Mouse (Mus musculus): ENCODE results near the gene Arpc1b. TPM values are rescaled to one million over a fixed set of nuclear protein-coding genes. Genes with fewer than 3 reads are reported as not detected.
A peak's percentile ranks its signal among the peaks of the same experiment; 100 is the strongest.
"Not testable (repeated sequence)": the region's sequence is repeated elsewhere in the genome, so short reads cannot be mapped to it uniquely, and the experiment has no call there.

The Arpc1b gene
- polyA plus RNA-seq, 1 experiment: 318 TPM

- Histone ChIP-seq H3K4me3 (replicated peaks; ENCODE audit: control insufficient read depth, low read depth, low read length) (peak within 1 kb of the TSS; percentile 79), H3K4me1 (ENCODE audit: control insufficient read depth, insufficient read depth, low read length) (no peaks in the 10 kb centered on the region; the same call in 1 of the 2 replicates), H3K27ac (ENCODE audit: control insufficient read depth, insufficient read depth, low read depth, low read length, poor library complexity) (peak within 1 kb of the TSS; percentile 50; the same call in 1 of the 2 replicates)
- TF ChIP-seq POLR2A (IDR thresholded peaks at IDR 0.05; ENCODE audit: borderline replicate concordance, control insufficient read depth, low read depth, low read length) (peak; percentile 76; the same call in 1 of the 2 replicates), CTCF (IDR thresholded peaks at IDR 0.05; ENCODE audit: control insufficient read depth, insufficient read depth, low read length) (no peak)
- WGBS: under 1% methylated on average over 54 of the region's 54 CpGs
These were observed 30.2 kb upstream of the Arpc1b start, which contains the start of the genes Arpc1a and Kpna7 for GRCm38 (mm10) chr5:145083632-145084451. Arpc1a (plus strand) TSS chr5:145083830. Kpna7 (minus strand) TSS chr5:145084030.

- Histone ChIP-seq H3K4me1 (ENCODE audit: control insufficient read depth, insufficient read depth, low read length) (no peaks in the 10 kb centered on the region; the same call in 1 of the 2 replicates), H3K4me3 (replicated peaks; ENCODE audit: control insufficient read depth, low read depth, low read length) (no peak overlapping the region), H3K27ac (ENCODE audit: control insufficient read depth, insufficient read depth, low read depth, low read length, poor library complexity) (no peak overlapping the region)
- TF ChIP-seq POLR2A (IDR thresholded peaks at IDR 0.05; ENCODE audit: borderline replicate concordance, control insufficient read depth, low read depth, low read length) (no peak), CTCF (IDR thresholded peaks at IDR 0.05; ENCODE audit: control insufficient read depth, insufficient read depth, low read length) (no peak)
- 33% methylated on average over 2 of the region's 2 CpGs for WGBS
These were observed 29.2 kb upstream of the Arpc1b start for GRCm38 (mm10) chr5:145084822-145085221.

- no peak overlapping the region for H3K4me3 ChIP-seq (replicated peaks; ENCODE audit: control insufficient read depth, low read depth, low read length)
- TF ChIP-seq CTCF (IDR thresholded peaks at IDR 0.05; ENCODE audit: control insufficient read depth, insufficient read depth, low read length): no peak
- WGBS: 94% methylated on average over 2 of the region's 2 CpGs
- H3K27ac ChIP-seq (ENCODE audit: control insufficient read depth, insufficient read depth, low read depth, low read length, poor library complexity): no peak overlapping the region
- no peaks in the 10 kb centered on the region; the same call in 1 of the 2 replicates for H3K4me1 ChIP-seq (ENCODE audit: control insufficient read depth, insufficient read depth, low read length)
These were observed 25.8 kb upstream of the Arpc1b start for GRCm38 (mm10) chr5:145088186-145088585.

GRCm38 (mm10) chr5:145089878-145090277 lies 24.1 kb upstream of the Arpc1b start:
- no peaks in the 10 kb centered on the region; the same call in 1 of the 2 replicates for H3K4me1 ChIP-seq (ENCODE audit: control insufficient read depth, insufficient read depth, low read length)
- TF ChIP-seq CTCF (IDR thresholded peaks at IDR 0.05; ENCODE audit: control insufficient read depth, insufficient read depth, low read length): no peak
- no peak for TF ChIP-seq POLR2A (IDR thresholded peaks at IDR 0.05; ENCODE audit: borderline replicate concordance, control insufficient read depth, low read depth, low read length)
- 53% methylated on average over 3 of the region's 3 CpGs for WGBS

GRCm38 (mm10) chr5:145096195-145096594 lies 17.8 kb upstream of the Arpc1b start:
- WGBS: 69% methylated on average over 4 of the region's 4 CpGs
- TF ChIP-seq CTCF (IDR thresholded peaks at IDR 0.05; ENCODE audit: control insufficient read depth, insufficient read depth, low read length) (no peak), POLR2A (IDR thresholded peaks at IDR 0.05; ENCODE audit: borderline replicate concordance, control insufficient read depth, low read depth, low read length) (no peak)
- H3K4me1 ChIP-seq (ENCODE audit: control insufficient read depth, insufficient read depth, low read length): no peaks in the 10 kb centered on the region

More at GRCm38 (mm10) chr5:145089878-145090277, 24.1 kb upstream of the Arpc1b start:
- Histone ChIP-seq H3K27ac (ENCODE audit: control insufficient read depth, insufficient read depth, low read depth, low read length, poor library complexity) (no peak overlapping the region), H3K4me3 (replicated peaks; ENCODE audit: control insufficient read depth, low read depth, low read length) (no peak overlapping the region)

GRCm38 (mm10) chr5:145098340-145098821 lies 15.6 kb upstream of the Arpc1b start:
- no peaks in the 10 kb centered on the region for H3K4me1 ChIP-seq (ENCODE audit: control insufficient read depth, insufficient read depth, low read length)
- TF ChIP-seq CTCF (IDR thresholded peaks at IDR 0.05; ENCODE audit: control insufficient read depth, insufficient read depth, low read length) (no peak), POLR2A (IDR thresholded peaks at IDR 0.05; ENCODE audit: borderline replicate concordance, control insufficient read depth, low read depth, low read length) (no peak)
- no peak overlapping the region for H3K4me3 ChIP-seq (replicated peaks; ENCODE audit: control insufficient read depth, low read depth, low read length)
- 63% methylated on average over 10 of the region's 10 CpGs for WGBS
- no peak overlapping the region for H3K27ac ChIP-seq (ENCODE audit: control insufficient read depth, insufficient read depth, low read depth, low read length, poor library complexity)

More at GRCm38 (mm10) chr5:145096195-145096594, 17.8 kb upstream of the Arpc1b start:
- Histone ChIP-seq H3K27ac (ENCODE audit: control insufficient read depth, insufficient read depth, low read depth, low read length, poor library complexity) (no peak overlapping the region), H3K4me3 (replicated peaks; ENCODE audit: control insufficient read depth, low read depth, low read length) (no peak overlapping the region)

- Histone ChIP-seq H3K4me1 (ENCODE audit: control insufficient read depth, insufficient read depth, low read length) (no peaks in the 10 kb centered on the region), H3K27ac (ENCODE audit: control insufficient read depth, insufficient read depth, low read depth, low read length, poor library complexity) (no peak overlapping the region), H3K4me3 (replicated peaks; ENCODE audit: control insufficient read depth, low read depth, low read length) (no peak overlapping the region)
- 92% methylated on average over 9 of the region's 9 CpGs for WGBS
- TF ChIP-seq CTCF (IDR thresholded peaks at IDR 0.05; ENCODE audit: control insufficient read depth, insufficient read depth, low read length) (no peak), POLR2A (IDR thresholded peaks at IDR 0.05; ENCODE audit: borderline replicate concordance, control insufficient read depth, low read depth, low read length) (no peak)
These were observed 13.1 kb upstream of the Arpc1b start for GRCm38 (mm10) chr5:145100960-145101359.

GRCm38 (mm10) chr5:145101451-145101850 lies 12.6 kb upstream of the Arpc1b start:
- 92% methylated on average over 11 of the region's 11 CpGs for WGBS
- not testable (repeated sequence) for H3K4me3 ChIP-seq (replicated peaks; ENCODE audit: control insufficient read depth, low read depth, low read length); H3K27ac ChIP-seq (ENCODE audit: control insufficient read depth, insufficient read depth, low read depth, low read length, poor library complexity); H3K4me1 ChIP-seq (ENCODE audit: control insufficient read depth, insufficient read depth, low read length)
